ENCODE assay signal across 8 mouse cellular contexts in the genomic region with DNA sequence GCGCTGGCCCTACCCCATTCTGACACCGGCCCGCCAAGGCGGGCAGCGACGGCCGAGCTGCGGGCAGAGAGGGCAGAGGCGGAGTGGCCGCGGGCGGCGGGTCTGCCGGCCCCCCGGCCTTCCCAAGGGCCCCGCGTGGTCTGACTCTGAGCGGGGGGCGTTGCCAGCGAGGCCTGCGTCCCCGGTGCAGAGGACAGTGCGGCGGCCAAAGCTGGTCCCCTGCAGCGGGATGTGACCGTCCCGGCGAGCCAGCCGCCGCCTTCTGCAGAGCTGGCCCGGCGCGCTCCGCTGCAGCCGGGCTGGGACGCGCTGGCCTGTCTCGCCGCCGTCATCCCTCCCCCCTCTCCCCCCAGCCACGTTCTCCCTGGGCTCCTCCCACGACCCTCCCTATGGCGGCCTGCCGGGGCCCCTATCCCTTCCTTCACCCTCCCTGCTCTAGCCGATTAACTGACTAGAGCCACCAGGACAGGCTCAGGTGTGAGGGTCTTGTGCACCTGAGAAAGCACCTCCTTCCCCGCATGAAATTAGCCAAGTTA. TPM values are rescaled to one million over a fixed set of nuclear protein-coding genes. Genes with fewer than 3 reads are reported as not detected.
DNase-seq lines count a peak whose midpoint lies in the region; ATAC-seq and TF ChIP-seq lines count a peak whose summit lies in the region.

TSS of gene Fndc4 (minus strand) at position 475 of the 536 bp plus-strand sequence.

- no peaks in the 10 kb centered on the region for H3K27me3 ChIP-seq in forebrain, embryonic 11.5 days (ENCODE audit: control insufficient read depth, insufficient read depth, low read length)
- no peaks in the 10 kb centered on the region for H3K27me3 ChIP-seq in hindbrain, embryonic 15.5 days
- no peaks in the 10 kb centered on the region for H3K27me3 ChIP-seq in midbrain, embryonic 15.5 days (replicated peaks)

- ATAC-seq in forebrain, embryonic 11.5 days (replicated peaks; ENCODE audit: low FRiP score), result peak; percentile 85
- peak; percentile 83 for ATAC-seq in hindbrain, embryonic 15.5 days (ENCODE audit: low FRiP score, low read depth)
- peak; percentile 83 for ATAC-seq in midbrain, embryonic 15.5 days (replicated peaks)

- WGBS in forebrain, embryonic 11.5 days, result under 1% methylated on average over 40 of the region's 46 CpGs
- under 1% methylated on average over 45 of the region's 46 CpGs for WGBS in hindbrain, embryonic 15.5 days
- WGBS in midbrain, embryonic 15.5 days, result 0% methylated on average over 36 of the region's 46 CpGs

- H3K9me3 ChIP-seq in forebrain, embryonic 11.5 days (ENCODE audit: control insufficient read depth, low read length), result no peaks in the 10 kb centered on the region
- H3K9me3 ChIP-seq in hindbrain, embryonic 15.5 days, result no peaks in the 10 kb centered on the region
- no peaks in the 10 kb centered on the region for H3K9me3 ChIP-seq in midbrain, embryonic 15.5 days

- peak; percentile 48 for DNase-seq in gastrocnemius, adult 2 months
- no peak for DNase-seq in gastrocnemius, postnatal 36 days
- DNase-seq in brain, adult 2 months (ENCODE audit: low read depth, low spot score), result peak; percentile 81
- DNase-seq in forebrain, embryonic 11.5 days (ENCODE audit: low spot score), result peak; percentile 88
- DNase-seq in left cerebral cortex, postnatal 36 days (ENCODE audit: low spot score in 2 of 2), result peak; percentile 61 to 65
- peak; percentile 11 for DNase-seq in urinary bladder, postnatal 25 days (ENCODE audit: low spot score)

- H3K4me1 ChIP-seq in forebrain, embryonic 11.5 days (replicated peaks; ENCODE audit: control insufficient read depth, insufficient read depth, low read length), result peaks cover 11% of the 10 kb centered on the region; the same call in 1 of the 2 replicates
- peaks cover 30% of the 10 kb centered on the region for H3K4me1 ChIP-seq in hindbrain, embryonic 15.5 days (replicated peaks)
- peaks cover 28% of the 10 kb centered on the region for H3K4me1 ChIP-seq in midbrain, embryonic 15.5 days

- TF ChIP-seq CTCF in gastrocnemius, adult 2 months (IDR thresholded peaks at IDR 0.05), result no peak

- peak within 1 kb of the TSS; percentile 87 for H3K4me2 ChIP-seq in forebrain, embryonic 11.5 days (ENCODE audit: low read depth, low read length, severe bottlenecking)
- H3K4me2 ChIP-seq in hindbrain, embryonic 15.5 days, result peak within 1 kb of the TSS; percentile 59
- H3K4me2 ChIP-seq in midbrain, embryonic 15.5 days, result peak within 1 kb of the TSS; percentile 76

- no peaks in the 10 kb centered on the region for H3K36me3 ChIP-seq in forebrain, embryonic 11.5 days (ENCODE audit: control insufficient read depth, insufficient read depth, low read length)
- H3K36me3 ChIP-seq in hindbrain, embryonic 15.5 days, result peaks cover 2% of the 10 kb centered on the region; the same call in 1 of the 2 replicates
- 0 out of 2 replicates have a peak, but pooled peaks cover 4% of the 10 kb centered on the region for H3K36me3 ChIP-seq in midbrain, embryonic 15.5 days (replicated peaks)

- H3K9ac ChIP-seq in forebrain, embryonic 11.5 days (ENCODE audit: low read length), result peak within 1 kb of the TSS; percentile 90
- peak within 1 kb of the TSS; percentile 92 for H3K9ac ChIP-seq in hindbrain, embryonic 15.5 days
- H3K9ac ChIP-seq in midbrain, embryonic 15.5 days, result peak within 1 kb of the TSS; percentile 83

- peak within 1 kb of the TSS; percentile 68 for H3K27ac ChIP-seq in gastrocnemius, adult 2 months
- H3K27ac ChIP-seq in forebrain, embryonic 11.5 days (ENCODE audit: low read depth, low read length), result 0 out of 2 replicates have a peak within 1 kb of the TSS, but pooled peaks have one; percentile 8
- H3K27ac ChIP-seq in hindbrain, embryonic 15.5 days (replicated peaks), result peak within 1 kb of the TSS; percentile 83
- peak within 1 kb of the TSS; percentile 86 for H3K27ac ChIP-seq in midbrain, embryonic 15.5 days

- peak within 1 kb of the TSS; percentile 76 for H3K4me3 ChIP-seq in gastrocnemius, adult 2 months
- H3K4me3 ChIP-seq in forebrain, embryonic 11.5 days (ENCODE audit: low read depth, low read length), result peak within 1 kb of the TSS; percentile 64
- H3K4me3 ChIP-seq in hindbrain, embryonic 15.5 days, result peak within 1 kb of the TSS; percentile 74
- H3K4me3 ChIP-seq in midbrain, embryonic 15.5 days, result peak within 1 kb of the TSS; percentile 65

- intact Hi-C loops in gastrocnemius, adult 2 months (cut with DNase I), result loop anchor here (10.0 kb wide), 1 partner anchor 251 kb away; the partner anchor contains the start of genes Atraid and Slc5a6
- intact Hi-C loops in gastrocnemius, postnatal 36 days (cut with DNase I), result no loop called here
- intact Hi-C loops in left cerebral cortex, postnatal 36 days (cut with DNase I), result no loop called here

RNA-seq across cellular contexts. Expression of gene Fndc4, which starts in this region (rescaled TPM):
- total RNA-seq in gastrocnemius, adult 2 months (2021), result 1 to 10 TPM; 1.2 to 3.2 TPM
- total RNA-seq in gastrocnemius, postnatal 36 days (2021), result 1 to 10 TPM in 1 of 2 experiments, under 1 TPM in 1; 0.74 to 1.3 TPM
- 58.4 and 62.8 TPM in 2 replicates for polyA plus RNA-seq in forebrain, embryonic 11.5 days (2014; fragmentation: Nextera tagmentation; extraction: Ambion mirVana)
- 103 and 114 TPM in 2 replicates for polyA plus RNA-seq in hindbrain, embryonic 15.5 days (2015; fragmentation: Nextera tagmentation; extraction: Ambion mirVana)
- 100 to 1,000 TPM; 147 to 162 TPM for total RNA-seq in left cerebral cortex, postnatal 36 days (2021)
- 107 and 113 TPM in 2 replicates for polyA plus RNA-seq in midbrain, embryonic 15.5 days (2015; fragmentation: Nextera tagmentation; extraction: Ambion mirVana)

Comparison
In these comparisons a context has a peak if more than half of its experiments do, and no peak if none do; other contexts are left out.
1. RNA of gene Fndc4 (total RNA-seq): 147 to 162 TPM in left cerebral cortex, postnatal 36 days; 1.2 to 3.2 TPM in gastrocnemius, adult 2 months and 0.74 to 1.3 TPM in gastrocnemius, postnatal 36 days; every median in the first group is over 10 times any median in the second.
2. DNase-seq: peak in gastrocnemius, adult 2 months (single experiment), brain, adult 2 months (single experiment), forebrain, embryonic 11.5 days (single experiment), left cerebral cortex, postnatal 36 days (2 of 2) and urinary bladder, postnatal 25 days (single experiment); none in gastrocnemius, postnatal 36 days (0 of 2).
3. H3K27ac ChIP-seq: peak in every context shown above with its lines; median percentile 86 in midbrain, embryonic 15.5 days; 83 in hindbrain, embryonic 15.5 days; 68 in gastrocnemius, adult 2 months; 8 in forebrain, embryonic 11.5 days.
4. Peak in every context shown above with its lines, with median percentiles within 50 percentile points of each other: H3K4me3 ChIP-seq, ATAC-seq, H3K4me2 ChIP-seq and H3K9ac ChIP-seq.